Mouse (Mus musculus): Measurements from ENCODE around the gene Klhl9.

The Klhl9 gene

DNA sequence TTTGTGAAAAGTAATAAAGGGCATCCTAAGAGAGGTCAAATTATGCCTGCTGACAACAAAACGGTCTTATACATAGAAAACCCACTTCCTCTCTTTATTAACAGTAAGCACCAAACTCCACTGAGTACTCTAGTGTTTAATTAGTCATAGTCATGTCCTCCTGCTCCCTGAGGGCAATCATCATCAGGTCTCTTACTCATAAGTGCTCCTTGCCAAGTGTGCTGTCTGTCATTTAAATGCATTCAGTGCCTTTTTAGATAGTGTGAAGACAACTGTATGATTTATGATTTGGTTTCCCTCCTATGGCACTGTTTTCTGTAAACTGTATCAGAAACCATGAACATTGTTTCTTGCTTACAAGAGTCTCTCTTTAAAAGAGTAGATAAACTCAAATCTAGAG, 8.0 kb downstream of the Klhl9 start:
- no peak for DNase-seq

DNA sequence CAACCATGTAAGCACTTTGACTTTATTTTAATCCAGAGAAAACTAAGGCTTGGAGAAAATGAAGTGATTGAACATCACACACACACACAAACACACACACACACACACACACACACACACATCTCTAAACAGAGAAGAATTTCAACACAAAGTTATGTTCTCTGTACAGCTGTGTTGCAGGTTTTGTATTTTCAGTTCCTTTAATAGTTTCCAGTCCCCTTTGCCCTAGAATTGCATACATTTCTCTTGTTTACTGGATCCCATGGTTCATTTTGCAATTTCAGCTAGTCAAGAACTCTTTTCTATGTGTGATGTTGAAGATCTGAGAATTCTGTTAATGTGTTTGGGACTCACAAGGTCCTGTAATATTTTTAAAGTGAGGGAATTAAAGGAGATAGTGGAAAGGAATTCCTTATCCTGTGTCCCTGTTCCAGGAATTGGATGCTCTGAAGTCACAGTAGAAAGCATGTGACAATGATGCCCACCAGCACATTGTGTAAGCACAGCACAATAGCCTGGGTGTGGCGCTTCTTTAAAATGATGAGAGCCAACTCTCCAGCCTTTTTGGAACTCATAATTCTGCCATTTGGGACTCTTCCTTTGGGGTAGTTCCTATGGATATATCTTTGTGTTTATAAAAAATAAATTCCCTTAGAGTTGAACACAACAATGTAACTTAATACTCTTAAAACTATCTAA, 15.0 kb downstream of the Klhl9 start:
- DNase-seq, result no peak

DNA sequence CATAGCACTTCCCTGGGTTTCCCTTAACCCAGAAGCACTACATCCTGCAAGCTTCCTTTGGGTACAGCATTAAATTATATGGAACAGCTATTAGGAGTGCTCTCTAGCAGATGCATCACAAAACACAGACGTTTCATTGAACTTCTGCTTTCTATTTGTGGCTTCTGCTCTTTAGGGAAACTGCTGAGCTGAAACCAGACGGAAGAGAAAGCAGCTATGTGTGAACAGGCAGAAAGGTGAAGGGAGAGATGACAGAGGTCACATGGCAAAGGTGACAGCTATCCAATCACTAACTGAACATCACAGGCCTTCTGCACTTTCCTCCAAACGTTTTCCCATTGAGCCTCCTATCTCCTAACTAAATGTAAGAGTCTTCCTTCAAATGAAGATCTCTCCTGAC, 16.3 kb downstream of the Klhl9 start:
- DNase-seq, result no peak

DNA sequence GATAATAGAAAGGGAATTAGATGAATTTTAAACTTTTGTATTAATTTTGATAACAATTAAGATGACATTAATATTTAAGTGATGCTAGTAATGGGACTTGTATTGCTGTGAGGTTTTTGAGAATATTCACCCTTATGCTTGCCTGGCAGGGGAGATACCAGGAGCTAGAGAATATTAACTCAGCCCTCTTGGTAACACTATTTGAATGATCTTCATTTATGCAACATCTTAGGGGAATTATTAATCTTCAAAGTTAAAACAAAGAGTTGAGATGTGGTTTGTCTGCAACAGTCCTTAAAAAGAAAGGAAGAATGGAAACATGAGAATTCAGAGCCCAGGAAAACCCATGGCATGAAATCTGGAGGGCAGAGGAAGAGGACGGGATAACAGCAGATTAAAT, 23.0 kb downstream of the Klhl9 start:
- DNase-seq, result no peak

DNA sequence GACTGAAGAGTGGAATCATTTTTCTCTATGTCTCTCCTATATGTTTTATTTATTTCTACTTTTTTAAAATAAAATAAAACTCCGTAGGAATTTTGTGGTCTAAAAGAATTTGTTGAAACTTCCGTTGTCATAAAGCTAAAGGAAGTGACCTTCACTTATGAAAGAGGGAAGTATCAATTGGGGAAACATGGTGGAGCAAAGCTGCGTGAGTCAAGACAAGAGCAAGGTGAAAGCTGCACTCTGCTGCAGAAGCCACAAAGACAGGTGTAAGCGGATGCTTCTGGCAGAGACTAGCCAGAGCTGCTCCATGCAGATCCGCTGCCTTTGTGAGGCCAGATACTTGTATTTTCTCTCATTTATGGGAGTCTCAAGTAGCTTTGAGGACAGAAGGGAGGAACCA, 23.5 kb downstream of the Klhl9 start:
- no peak for DNase-seq

DNA sequence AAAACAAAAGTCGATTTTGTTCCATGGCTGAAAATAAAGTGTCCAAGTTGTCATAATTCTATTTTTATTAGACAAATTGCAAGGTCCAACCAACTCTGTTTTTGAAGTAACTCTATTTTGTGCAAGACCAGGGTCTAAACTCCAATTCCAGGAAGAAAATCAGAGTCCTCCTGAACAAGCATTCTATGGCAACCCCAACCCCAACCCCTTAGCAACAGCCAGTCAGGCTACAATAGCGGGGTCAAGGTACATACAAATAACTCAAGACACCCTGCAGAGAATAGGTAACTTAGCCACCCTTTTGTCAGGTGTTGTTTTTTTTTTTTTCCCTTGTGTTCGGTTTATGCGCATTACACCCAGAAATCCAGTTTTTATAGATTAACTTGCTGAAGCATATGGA, 24.5 kb downstream of the Klhl9 start:
- no peak for DNase-seq

DNA sequence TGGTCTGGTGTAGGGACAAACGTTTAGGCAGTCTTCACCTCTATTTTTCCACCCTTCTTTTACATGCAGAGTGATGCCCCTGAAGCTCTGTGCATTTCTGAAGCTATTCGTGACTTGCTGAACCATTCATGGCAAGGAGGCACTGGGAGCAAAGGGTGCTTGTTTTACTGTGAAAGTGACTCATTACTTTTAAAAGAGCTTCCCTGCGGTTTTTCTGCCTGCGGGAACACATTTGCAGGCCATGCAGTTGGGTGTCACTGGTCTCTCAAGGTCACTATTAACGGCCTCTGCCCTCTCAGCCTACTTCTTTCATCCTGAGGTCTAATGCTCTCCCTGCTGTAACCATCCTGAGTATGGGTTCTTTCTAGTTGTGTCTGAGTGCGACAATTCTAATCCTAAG, 25.2 kb downstream of the Klhl9 start:
- DNase-seq, result no peak

DNA sequence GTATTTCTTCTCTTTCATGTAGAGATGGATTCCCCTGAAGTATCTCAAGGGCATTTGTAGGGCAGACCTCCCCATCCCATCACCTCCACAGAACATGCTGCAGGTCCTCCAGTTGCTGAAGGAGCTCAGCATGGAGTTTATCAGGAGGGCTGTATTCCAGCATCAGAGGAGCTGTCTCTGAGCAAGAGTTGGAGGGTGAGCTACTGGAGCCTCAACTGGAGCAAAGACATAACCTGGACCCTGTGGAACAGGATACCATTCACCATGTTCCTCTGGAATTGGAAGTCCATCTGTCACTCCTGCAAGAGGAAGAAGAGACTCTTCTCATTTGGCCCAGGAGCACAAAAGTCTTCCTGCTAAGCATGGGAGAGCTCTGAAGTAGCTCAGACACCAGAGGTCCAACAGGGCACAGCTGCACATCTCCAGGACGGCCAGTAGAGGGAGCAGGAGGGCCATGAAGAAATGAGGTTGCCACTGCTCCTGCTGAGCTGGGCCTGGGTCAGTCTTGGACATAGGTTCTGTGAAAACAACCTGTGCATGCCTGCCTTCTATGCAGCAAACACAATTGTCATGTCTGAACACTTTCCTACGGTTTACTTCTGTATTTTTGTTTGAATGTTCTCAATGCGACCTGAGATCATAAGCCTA, 25.9 kb downstream of the Klhl9 start:
- DNase-seq, result peak; percentile 85

DNA sequence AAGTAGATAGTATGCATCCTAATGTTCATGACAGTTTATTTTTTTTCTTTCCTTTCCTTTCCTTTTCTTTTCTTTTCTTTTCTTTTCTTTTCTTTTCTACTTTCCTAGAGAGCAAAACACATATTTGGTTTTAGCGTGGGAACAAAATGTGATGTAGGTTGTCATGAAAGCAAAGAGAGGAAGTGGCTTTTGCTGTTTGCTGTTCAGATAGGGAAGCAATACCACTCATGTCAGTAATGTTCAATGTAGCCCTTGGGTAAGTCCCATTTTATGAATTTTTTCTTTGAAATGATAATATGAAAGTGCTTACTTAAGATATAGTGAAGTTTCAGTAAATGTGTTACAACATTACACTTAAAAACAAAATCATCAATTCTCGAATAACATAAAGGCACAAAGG, 28.9 kb downstream of the Klhl9 start:
- DNase-seq, result no peak

DNA sequence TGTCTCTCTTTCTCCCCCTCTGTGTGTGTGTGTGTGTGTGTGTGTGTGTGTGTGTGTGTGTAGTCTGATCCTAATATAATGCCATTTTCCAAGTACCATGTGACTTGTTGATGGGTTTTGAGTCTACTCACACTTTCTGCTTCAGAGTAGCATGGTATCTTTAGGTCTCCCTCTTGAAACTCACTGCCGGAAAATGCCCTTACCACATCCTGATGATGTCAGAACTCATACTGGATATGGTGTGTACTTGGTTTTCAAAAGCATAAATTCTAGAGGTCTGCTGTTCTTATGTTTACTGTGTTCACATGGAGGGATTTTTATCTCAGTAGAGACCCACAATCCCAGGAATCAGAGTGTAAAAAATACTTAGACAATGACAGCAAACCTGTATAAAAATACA, 29.7 kb downstream of the Klhl9 start:
- DNase-seq, result no peak

DNA sequence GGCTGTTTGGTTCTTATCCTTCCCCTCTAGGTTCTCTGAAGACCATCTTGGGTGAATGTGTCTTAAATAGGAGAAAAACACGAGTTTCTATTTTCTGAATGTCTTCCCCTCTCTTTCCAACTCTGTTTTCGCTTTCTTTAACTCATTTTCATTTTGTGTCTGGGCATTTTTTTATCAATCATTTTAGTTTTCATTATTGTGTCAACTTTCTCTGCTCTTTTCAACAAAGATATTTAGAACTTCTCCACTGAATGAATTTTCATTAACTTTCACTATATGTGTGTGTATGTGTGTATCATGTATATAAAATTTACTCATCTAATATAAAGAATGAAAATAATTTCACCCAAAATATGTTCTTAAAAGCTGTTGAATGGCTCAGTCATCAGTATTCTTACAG, 31.0 kb downstream of the Klhl9 start, which contains the start of gene Ifnab:
Gene Ifnab (minus strand): TSS at position 101 of the 400 bp plus-strand sequence.
- no peak for DNase-seq

DNA sequence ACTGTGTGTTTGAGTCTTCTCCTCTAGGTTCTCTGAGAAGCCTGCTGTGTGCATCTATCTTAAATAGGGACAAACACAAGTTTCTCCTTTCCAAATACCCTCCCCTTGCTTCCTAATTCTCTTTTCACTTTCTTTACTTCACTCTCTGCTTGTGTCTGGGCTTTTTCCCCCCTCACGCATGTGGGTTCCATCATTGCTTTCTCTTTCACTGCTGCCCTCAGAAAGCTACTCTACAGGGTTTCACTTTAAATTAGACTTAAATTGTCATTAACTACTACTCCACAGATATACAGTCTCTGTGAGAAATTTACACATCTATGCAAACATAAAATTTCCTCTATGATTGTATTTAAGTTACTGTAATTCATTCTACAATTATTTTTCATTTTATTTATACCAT, 38.5 kb downstream of the Klhl9 start, which contains the start of gene Ifna2:
Gene Ifna2 (minus strand): TSS at position 101 of the 400 bp plus-strand sequence.
- no peak for DNase-seq

DNA sequence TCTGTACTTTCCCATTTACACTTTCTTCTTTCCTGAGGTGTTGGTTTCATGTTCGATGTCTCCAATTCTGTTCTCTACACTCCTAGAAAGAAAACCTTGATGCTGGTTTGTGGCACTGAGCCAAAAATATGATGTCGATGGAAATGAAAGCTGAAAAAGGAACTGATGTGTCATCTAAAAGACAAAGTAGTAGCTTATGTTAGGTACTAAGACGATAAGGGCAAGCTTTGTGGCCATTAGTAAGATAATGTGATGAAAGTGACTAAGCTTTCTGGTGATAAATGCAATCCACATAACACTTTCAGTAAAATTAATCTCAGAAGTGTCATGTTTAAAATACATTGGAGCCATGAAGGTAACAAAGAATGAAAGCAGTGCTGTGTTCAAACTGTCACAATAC, 40.9 kb downstream of the Klhl9 start:
- DNase-seq, result no peak

DNA sequence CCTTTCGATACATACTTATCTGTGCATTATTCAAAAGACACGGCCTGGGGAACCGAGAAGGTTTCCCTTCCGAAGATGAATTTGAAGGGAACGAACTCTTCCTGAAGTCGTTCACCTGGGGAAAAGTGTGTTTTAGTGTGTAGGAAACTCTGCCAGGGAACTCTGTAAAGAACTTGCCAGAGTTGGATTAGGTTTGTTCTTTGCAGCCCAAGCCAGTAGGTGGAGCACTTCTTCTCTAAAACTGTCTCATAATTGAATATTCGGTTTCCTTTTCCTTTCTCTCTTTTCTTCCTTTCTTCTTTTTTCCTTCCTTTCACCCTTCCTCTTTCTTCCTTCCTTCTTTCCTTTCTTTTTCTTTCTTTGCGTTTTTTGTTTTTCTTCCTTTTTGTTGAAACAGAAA, 41.9 kb downstream of the Klhl9 start:
- DNase-seq, result peak; percentile 48

DNA sequence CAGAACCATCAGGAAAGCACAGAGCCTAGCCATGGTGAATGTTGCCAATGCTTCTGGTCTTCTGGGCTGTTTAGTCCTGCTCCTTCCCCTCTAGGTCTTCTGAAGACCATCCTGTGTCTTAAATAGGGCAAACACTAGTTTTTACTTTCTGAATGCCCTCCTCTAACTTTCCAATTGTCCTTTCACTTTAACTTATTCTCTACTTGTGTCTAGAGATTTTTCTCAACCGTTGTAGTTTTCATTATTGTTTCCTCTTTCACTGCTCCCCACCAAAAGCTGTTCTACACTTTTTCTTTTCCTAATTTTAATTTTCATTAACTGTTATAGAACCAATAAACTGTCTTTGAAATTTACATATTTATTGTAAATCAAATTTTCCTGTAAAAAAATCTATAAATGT, 45.4 kb downstream of the Klhl9 start, which contains the start of gene Ifna16:
Gene Ifna16 (minus strand): TSS at position 101 of the 400 bp plus-strand sequence.
- DNase-seq, result no peak

All from kidney, postnatal 10 days (tissue).